Mouse (Mus musculus) brain, adult 2 months (tissue): Measurements from ENCODE around the gene Cadps2.
A peak's percentile ranks its signal among the peaks of the same experiment; 100 is the strongest.

Experiments used
- DNase-seq: peaks from one replicate; pipeline ENCODE4 v3.0.0; 2011; ENCODE audit warnings: low read depth, low spot score

The Cadps2 gene

DNA sequence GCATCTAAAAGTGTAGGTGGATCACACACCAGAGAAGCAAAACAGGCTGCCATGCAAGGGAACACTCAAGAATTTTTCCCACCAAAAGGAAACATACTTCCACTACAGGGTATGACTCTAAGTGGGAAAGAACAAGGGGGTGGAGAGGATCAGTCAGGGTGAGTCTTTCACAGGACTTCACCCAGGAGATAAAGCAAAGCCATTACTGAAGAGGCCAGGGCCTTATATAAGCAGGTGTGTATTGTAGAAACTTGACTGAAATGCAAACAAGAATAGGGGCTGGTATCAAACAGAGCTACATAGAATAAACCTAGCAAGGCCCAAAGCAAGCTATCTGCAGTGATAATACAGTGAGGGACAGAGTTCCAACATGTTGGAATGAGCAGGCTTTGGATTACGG, 271.6 kb downstream of the Cadps2 start:
- no peak for DNase-seq

DNA sequence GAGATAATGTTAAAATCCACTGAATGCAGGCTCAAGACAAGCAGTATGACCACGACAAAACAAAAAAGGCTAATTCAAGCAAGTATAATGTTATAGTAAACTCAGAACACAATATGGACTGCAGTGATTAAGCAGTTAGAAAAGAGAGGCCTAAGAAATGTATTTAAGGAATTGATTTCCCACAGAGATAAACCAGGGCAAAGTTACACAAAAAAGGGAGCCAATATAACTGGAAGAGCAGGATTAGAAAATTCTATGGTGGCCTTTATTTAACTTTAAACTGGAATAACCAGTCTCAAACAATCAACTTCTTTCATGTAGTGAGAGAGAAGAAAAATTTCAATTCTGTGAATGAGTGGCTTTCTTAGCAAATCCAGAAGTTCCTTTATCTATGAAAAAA, 289.3 kb downstream of the Cadps2 start:
- DNase-seq: no peak

DNA sequence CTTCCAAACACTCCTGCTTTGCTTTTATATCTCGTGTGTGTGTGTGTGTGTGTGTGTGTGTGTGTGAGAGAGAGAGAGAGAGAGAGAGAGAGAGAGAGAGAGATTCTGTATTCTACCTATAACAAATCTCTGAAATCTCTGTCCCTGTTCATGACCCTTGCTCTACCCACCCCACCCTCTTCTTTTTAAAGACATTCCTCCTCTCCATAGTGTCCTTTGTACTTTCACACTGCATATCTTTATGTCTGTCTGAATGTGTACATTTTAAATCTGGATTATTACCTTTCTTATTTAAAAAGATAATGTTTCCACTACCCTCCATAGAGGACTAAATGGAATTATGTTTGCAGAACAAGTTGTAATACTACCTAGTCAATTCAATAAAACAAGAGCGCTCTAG, 315.5 kb downstream of the Cadps2 start:
- no peak for DNase-seq

DNA sequence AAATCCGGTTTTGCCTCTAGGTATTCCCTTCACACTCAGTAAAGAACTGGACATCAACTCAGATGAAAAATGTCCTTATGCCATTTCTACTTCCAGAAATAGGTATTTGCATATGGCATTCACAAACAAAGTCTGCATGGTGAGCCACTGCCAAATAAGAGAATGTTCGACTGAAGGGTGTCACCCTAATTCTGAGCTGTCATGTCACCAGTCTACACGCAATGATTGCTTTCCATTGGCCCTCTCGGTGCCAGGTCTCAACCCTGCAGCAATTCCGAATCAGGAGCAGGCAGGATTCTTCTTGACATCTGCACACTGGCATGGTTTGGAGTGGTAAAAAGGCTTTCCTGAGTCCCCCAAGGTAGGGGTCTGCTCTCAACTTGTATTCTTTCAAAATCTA, 316.7 kb downstream of the Cadps2 start:
- peak; percentile 39 for DNase-seq

DNA sequence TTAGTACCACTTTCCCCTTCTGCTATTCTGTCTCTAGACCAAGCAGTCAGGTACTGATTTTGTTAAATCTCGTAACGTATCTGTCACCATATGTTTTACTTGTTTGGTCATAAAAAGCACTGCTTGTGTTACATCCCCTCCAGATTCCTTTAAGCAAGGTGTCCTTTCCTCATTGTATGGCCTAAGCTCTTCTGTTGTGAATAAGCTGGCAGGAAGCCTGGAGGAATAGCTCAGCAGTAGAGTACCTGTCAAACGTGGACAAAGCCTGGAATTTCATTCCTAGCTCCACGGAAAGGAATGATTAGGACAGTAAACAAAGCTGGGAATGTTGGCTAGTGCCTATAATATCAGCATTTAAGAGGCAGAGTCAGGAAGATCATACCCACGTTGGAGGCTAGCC, 340.6 kb downstream of the Cadps2 start:
- peak; percentile 74 for DNase-seq

DNA sequence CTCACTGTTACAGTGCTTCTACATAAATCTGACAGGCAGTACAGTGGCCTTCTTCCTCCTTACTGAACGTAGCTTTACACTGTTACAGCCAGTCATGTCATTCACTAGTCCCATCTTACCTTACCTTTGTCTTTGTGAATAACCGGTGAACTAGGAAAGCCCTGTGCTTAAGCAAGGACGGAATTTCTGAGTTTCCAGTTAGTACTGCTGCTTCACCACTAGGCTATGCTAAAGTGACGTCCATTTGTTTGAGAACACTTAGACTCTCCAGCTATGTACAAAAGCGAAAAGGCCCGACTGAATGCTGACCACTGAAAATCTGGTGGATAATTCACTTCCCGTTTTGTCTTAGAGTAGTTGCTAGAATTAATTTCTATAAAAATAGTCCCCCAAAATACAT, 347.4 kb downstream of the Cadps2 start:
- DNase-seq: peak; percentile 91

DNA sequence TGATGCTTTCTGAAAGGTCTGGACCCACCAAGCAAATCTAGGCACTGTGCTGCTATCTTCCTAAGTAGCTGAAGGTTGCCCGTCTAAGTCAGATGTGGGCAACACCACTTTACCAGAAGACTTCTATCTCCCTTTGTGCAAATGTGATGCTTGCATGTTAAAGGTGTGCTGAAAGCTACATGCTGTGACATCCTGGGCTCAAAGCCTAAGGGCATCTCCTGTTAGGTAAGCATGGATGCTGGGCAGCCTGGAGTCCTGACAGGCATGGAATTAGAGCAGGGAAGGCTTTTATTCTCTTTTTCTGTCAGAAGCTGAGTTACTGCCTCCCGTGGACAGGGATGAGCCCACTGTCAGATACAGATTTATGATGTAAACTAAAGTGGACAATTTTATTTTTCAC, 348.8 kb downstream of the Cadps2 start:
- DNase-seq: peak; percentile 67

DNA sequence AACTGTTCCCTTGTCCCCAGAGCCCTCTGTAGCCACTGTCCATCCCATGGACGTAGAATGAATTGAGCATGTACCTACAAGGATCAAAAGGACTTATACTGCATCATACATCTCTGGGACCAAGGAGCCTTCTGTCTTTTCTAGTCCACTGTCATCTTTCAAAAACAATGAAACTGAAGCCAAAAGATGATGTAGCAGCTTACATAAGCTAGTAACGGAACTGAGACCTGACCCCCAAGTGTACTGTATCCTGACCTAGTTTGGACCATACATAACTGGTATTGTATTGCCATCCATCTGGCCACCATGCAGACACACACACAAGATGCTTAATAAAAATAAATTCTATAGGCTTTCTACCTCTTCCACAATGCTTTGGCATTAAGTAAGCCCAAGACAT, 350.2 kb downstream of the Cadps2 start:
- peak; percentile 59 for DNase-seq

DNA sequence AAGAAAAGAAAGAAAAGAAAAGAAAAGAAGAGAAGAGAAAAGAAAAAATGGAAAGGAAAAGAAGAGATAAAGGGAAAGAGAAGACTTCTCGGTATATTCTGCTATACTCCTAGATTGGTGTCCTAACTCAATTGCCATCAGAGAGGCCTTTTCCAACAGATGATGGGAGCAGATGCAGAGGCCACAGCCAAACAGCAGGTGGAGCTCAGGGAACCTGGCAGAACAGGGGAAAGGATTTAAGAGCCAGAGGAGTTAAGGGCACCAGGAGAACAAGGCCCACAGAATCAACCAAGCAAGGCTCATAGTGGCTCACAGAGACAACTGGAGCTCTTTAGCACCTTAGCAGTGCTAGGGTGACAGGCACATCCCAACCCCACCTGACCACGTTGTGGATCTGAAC, 366.5 kb downstream of the Cadps2 start:
- peak; percentile 82 for DNase-seq

DNA sequence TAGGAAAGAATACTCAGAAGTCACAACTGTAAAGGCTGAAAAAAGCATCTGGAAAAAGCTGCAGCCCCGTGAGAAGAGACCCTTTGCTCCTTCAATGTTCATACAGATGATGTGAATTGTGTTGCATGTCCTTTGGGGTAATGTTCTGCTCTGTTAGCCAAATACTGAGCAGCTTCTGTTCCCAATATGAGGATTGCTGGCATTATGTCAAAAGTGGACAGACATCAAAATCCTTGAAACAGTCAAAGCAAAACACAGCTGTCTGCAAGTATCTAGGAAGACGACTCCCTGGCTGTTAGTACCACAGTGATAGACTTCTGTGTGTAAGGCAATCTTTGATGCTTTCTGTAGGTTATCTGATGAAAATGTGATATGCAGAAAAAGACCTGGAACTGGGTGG, 367.4 kb downstream of the Cadps2 start:
- no peak for DNase-seq

DNA sequence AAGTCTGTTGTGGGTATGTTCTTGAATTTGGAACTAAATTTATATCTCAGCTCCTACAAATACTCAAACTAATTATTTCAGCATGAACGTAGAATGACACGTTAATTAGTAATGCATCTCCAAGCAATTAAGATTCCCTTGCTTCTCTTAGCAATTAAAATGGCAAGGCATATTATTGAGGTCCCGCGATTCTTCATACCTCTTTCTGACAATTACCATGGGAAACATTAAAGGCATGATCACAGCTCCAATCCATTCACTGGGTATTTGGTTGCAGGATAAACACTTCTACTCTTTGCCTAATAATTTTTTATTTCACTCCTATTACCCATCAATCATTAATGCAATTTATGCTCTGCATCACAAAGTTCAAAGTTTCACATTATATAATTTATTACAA, 371.3 kb downstream of the Cadps2 start:
- no peak for DNase-seq

DNA sequence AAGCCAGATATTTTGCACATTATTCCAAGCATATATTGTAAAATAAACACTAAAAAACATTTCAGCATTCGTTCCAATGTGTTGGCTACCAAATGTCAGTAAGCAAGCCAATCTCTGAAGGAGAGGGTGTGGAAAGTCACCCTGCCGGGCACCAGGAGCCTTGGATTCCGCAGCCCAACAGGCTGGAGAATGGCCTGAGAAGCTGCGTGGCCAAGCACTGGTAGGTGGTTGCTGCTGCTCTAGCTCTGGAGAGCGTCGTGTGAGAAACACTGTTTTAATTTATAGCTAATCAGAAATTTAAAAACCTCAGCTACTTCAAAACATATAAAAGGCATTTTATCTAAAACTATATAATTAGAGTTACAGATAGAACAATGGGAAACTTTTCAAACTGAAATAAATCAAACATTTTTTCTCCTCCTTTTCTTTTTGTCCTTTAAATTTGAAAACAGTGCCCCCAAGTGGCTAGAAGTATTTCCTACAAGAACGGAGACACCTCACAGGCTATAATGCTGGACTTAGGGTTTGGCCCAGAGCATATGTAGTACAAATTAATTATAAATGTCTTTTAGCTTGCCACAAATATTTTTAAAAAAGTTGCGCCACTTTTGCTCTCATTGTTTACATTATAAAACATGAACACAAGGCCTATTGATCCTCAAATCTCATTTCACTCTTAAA, 376.5 kb downstream of the Cadps2 start:
- DNase-seq: peak; percentile 54

DNA sequence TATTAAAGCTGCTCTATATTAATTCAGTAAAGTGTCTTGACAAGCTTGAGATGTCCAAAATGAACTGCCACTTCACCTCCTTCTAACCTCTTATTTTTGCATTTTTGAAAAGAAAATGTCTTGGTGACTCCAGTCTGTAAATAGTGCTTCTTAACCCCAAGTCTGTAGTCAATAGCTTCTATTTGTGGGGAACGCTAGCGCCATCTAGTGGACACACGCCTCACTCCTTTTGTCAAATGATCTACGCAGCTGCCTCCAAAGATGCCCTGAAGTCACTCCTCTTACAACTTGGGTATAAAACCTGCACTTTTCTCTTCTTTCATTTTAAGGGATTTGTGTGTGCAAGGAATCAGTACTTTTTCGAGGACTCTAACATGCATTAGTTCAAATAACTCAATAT, 381.5 kb downstream of the Cadps2 start:
- peak; percentile 92 for DNase-seq

DNA sequence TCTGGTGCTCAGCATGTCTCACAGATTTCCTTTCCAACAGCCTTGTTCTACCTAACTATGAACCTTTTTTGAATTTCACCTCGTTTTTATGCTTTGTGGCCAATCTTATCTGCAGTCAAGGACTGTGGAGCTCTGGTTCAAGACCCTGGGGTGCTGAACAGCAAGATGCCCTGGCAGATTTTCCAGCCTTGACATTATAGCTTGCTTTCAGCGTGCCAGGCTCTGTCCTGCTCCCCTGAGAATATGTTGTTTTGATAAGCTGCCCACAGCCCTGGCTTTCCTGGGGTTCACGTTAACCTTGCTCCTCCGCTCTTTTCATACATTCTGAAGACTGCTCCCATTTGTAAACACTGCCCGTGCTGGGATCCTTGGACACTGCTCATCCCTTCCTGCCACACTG, 385.3 kb downstream of the Cadps2 start:
- peak; percentile 44 for DNase-seq

DNA sequence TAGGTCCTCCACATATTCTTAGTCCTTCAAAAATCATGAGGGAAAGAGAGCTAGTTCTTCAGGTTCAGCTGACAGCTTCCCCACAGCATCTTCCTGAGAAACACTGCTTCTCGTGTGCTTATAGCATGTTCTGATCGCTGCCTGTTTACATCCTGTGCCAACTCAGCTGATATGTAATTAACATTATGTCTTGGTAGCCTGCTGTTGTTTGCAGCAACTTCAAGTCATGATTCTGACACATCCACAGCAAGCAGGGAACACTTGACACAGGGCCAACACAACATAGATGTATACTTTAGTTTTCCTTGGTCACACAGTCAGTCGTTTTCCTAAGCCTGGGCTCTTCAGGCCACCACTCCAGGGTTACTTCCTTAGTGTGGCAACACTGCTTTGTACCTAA, 399.3 kb downstream of the Cadps2 start:
- peak; percentile 16 for DNase-seq

DNA sequence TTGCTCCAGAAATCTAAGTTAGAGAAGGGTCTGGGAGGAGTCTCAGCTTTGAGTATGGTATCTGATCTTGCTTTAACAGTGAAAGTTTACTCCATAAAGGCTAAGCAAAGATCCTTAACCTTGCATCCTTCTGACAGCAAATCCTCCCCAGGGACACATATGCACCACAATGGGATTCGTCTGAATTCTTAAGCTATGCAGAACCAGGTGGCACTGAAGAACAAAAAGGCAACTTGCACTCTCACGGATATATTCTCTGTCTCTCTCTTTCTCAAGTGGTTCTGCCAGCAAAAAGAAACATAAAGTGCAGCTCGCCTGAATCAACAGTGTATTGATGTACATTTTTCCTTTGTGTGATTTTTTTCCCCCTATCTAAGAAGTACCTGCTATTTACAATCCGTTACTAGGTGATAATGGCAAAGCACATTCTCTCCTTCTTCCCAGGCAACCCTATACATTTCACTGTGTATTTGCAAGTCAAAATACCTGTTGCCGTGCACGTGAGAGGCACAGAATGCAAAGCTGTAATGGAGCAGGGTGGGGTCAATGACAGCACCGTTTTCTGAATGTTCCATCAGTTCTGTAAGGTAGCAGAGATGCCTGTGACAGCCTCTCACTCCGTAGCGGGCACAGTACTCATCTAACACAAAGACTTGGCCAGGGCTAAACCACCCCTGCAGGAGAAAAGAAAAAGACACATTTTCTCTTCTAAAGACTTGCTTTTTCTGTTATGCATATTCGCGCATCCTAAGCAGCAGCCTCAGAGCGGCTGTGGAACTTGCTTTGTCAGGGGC, 428.8 kb downstream of the Cadps2 start:
- no peak for DNase-seq

DNA sequence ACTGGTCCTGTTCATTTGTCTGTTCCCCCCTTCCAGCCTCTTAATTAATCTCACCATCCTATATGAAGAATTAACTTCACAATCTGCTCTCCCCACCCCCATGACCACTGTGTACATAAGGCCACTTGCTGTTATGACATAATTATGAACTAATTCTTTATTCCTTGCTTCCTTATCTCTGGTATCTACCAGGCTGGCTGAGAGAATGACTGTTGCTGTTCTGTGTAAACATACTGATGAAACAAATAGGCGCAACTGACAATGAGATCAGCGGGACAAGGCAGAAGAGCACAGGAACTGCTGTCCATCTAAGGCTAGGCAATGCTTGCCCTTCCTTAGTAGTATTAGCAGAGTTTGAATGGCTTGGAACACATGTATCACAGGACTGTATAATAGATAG, 445.1 kb downstream of the Cadps2 start:
- DNase-seq: no peak

DNA sequence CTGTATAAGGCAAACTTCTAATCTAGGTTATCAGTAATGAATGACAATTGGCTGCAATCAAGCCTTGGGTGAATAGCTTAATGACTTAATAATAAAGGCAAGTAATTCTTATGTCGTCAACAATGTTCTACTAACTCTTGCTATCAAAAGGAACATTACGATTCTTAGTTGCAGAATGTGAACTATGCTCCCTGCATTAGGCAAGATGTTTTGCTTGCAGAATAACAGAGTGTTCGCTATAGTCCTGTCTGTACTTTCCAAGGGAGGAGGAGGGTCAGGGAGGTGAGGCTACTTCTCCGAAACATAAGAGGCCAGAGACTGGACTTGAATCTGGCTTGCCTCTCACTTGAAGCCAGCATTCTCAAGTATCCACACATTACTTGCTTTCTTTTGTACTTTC, 446.5 kb downstream of the Cadps2 start:
- DNase-seq: no peak

DNA sequence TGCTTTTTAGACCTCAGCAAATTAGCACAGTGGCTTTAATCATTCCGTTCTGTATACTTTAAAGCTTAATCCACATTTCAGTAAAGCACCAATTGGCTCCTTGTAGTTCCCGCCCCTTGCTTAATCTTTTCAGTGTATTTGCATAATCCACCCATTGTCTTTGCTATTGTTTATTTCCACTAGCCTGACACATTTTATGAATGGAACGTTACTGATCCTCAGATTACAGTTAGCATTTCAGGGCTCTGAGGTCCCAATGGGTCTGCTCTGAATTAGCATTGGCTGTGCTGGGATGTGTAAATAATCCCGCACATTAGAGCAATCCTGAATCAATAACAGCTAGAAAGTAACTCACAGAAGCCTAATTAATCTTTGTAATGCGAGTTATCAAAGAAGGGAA, 452.5 kb downstream of the Cadps2 start:
- no peak for DNase-seq

DNA sequence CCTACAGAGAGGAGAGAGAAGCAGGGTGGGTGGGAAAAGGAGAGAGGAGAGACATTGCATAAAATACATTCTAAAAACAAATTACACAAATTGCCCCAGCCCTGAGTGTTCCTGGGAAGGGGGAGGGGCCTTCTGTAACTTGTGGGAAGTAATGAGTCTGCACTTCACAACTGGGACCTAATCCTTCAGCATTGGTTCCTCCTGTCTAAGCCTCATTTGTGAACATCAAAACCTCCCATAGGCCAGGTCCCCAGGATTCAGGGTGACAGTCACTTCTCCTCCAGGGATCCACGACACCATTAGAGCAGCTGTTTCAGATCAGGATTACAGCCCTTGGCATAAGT, 456.2 kb downstream of the Cadps2 start:
- no peak for DNase-seq

DNA sequence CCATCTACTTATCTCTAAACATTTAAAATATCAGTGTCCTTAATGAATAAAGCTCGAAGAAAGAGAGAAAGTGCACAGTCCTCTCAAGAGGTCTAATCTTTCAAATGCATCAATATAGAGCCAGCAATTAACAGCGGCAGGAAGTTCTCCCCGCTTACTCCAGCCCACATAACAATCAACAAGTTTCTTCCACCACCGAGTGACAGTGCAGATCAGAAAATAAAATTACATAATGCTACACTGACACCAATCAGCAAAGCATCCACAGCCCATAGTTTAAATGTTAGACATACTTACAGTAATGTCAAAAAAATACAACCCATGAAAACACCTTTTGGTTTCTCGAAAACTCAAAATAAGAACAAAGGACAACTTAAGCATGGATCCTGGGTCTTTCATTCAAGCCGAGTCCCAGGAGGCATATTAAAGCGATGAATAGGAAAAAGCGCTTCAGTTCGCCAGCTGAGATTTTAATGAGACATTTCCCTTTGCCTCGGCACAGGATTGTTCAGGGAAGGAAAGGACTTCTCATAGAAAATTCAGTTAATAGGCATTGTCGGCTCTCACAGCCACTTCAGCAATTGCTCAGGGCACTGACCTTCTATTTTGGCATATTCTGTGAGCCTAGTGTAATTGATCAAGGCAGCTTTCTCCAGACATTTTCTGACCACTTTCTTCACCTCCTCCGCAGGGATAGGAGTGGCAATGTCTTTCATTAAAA, 456.8 kb downstream of the Cadps2 start:
- peak; percentile 23 for DNase-seq

DNA sequence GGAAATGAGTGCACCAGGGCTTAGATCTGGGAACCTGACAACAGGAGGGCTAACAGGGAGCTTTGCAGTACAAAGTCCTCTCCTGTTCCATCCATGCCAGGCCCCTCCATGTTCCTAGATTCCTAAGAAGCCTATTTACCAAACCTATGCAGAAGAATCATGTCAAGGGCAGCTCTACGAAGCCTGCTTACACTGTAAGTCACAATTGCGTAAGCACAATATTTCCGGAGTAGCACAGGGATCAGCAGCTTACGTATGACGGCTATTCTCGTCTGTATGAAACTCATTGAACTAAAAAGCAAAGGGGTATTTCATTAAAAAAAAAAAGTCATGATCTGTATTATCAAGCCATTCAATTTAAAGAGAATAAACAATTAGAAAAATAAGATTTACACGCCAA, 462.9 kb downstream of the Cadps2 start:
- no peak for DNase-seq
